Mouse (Mus musculus): Measurements from ENCODE around the gene Pcyt2.

Pcyt2 gene

GRCm38 (mm10) chr11:120560952-120561728 is 56.6 kb downstream of the Pcyt2 start:
- no peak for DNase-seq (ENCODE audit: low read depth, low spot score)
